Mouse (Mus musculus): ENCODE results near the gene Eps8l1. TPM values are rescaled to one million over a fixed set of nuclear protein-coding genes. Genes with fewer than 3 reads are reported as not detected.

The Eps8l1 gene
- polyA plus RNA-seq (2012; rRNA removed) = 5.4 and 5.8 TPM in 2 replicates

GRCm38 (mm10) chr7:4460576-4461434, at the start of gene Eps8l1:
TSS of gene Eps8l1 (plus strand) at chr7:4460674.

GRCm38 (mm10) chr7:4445216-4445791, 15.2 kb upstream of the Eps8l1 start, which contains the start of gene Rdh13:
TSS of gene Rdh13 (minus strand) at chr7:4445649.

GRCm38 (mm10) chr7:4501558-4502397, 41.3 kb downstream of the Eps8l1 start, which contains the start of gene Ppp1r12c:
TSS of gene Ppp1r12c (minus strand) at chr7:4501680.

GRCm38 (mm10) chr7:4516332-4517050, 56.0 kb downstream of the Eps8l1 start, which contains the start of gene Tnnt1:
TSS of gene Tnnt1 (minus strand) at chr7:4516382.

GRCm38 (mm10) chr7:4524212-4524922, 63.9 kb downstream of the Eps8l1 start, which contains the start of gene Tnni3:
TSS of gene Tnni3 (minus strand) at chr7:4524229.

Other genes with a start within 250 kb of the Eps8l1 start
- 0.26 and 0.30 TPM in 2 replicates for gene Lilra5, start 222.9 kb upstream of the Eps8l1 start, polyA plus RNA-seq (2012; rRNA removed)
- gene Ncr1, start 123.0 kb upstream of the Eps8l1 start, polyA plus RNA-seq (2012; rRNA removed) = 0.09 and 0.12 TPM in 2 replicates
- gene Gp6, start 62.9 kb upstream of the Eps8l1 start, polyA plus RNA-seq (2012; rRNA removed) = 0.10 and 0.14 TPM in 2 replicates
- 19.8 and 32.5 TPM in 2 replicates for gene Rdh13, start 15.0 kb upstream of the Eps8l1 start, polyA plus RNA-seq (2012; rRNA removed)
- gene Ppp1r12c, start 41.0 kb downstream of the Eps8l1 start, polyA plus RNA-seq (2012; rRNA removed) = 115 and 125 TPM in 2 replicates
- 0.74 and 0.75 TPM in 2 replicates for gene Tnnt1, start 55.7 kb downstream of the Eps8l1 start, polyA plus RNA-seq (2012; rRNA removed)
- gene Tnni3, start 63.6 kb downstream of the Eps8l1 start, polyA plus RNA-seq (2012; rRNA removed) = 1.6 and 1.9 TPM in 2 replicates
- gene Dnaaf3, start 71.8 kb downstream of the Eps8l1 start, polyA plus RNA-seq (2012; rRNA removed) = 2.7 and 2.8 TPM in 2 replicates
- gene Syt5, start 86.9 kb downstream of the Eps8l1 start, polyA plus RNA-seq (2012; rRNA removed) = 11.2 and 12.5 TPM in 2 replicates
- 58.9 and 64.2 TPM in 2 replicates for gene Ptprh, start 143.4 kb downstream of the Eps8l1 start, polyA plus RNA-seq (2012; rRNA removed)
- 11.1 and 15.0 TPM in 2 replicates for gene Tmem86b, start 170.7 kb downstream of the Eps8l1 start, polyA plus RNA-seq (2012; rRNA removed)
- gene Ppp6r1, start 198.3 kb downstream of the Eps8l1 start, polyA plus RNA-seq (2012; rRNA removed) = 135 and 140 TPM in 2 replicates
- gene Hspbp1, start 224.4 kb downstream of the Eps8l1 start, polyA plus RNA-seq (2012; rRNA removed) = 43.6 and 46.8 TPM in 2 replicates
- 5.2 and 6.4 TPM in 2 replicates for gene Brsk1, start 229.9 kb downstream of the Eps8l1 start, polyA plus RNA-seq (2012; rRNA removed)

Measured in colon, adult 2 months (tissue).